In the genomic region with DNA sequence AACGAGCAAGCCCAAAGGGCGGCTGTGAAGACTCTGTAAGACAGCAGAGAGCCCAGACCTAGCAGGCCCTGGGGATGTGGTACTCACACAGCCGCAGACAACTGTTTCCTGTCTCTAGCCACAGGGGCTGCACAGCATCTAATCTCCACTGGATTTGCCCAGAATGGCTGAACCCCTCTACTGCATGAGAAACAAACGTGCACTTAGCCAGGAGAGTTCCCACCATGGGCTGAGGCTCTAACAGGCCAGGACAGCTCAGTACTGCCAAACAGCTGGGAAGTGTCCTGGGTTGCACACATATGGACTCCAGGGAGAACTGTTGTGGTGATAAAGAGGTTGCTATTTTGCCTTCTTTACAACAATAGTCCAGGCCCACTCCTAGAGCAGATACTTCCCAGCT, we compare ENCODE assay signal across 10 mouse cellular contexts.
A peak's percentile ranks its signal among the peaks of the same experiment; 100 is the strongest.
DNase-seq lines count a peak whose midpoint lies in the region; ATAC-seq and TF ChIP-seq lines count a peak whose summit lies in the region.
"Had no signal": no experiment of that assay in that cellular context is flagged by ENCODE, and none has a peak within 500 bp of the region (broad histone marks: within the 10 kb centered on the region; RNA-seq: fewer than 3 reads in every experiment).

No protein-coding gene starts in this region.

- DNase-seq in gastrocnemius, adult 2 months = peak; percentile 38
- DNase-seq in gastrocnemius, postnatal 10 days = no peak
- peak; percentile 3 for DNase-seq in 416B (ENCODE audit: low read depth)
- peak; percentile 65 to 70 for DNase-seq in kidney, postnatal 4 days
- no peak for DNase-seq in left cerebral cortex, adult 9 months (ENCODE audit: low spot score in 2 of 2)
- DNase-seq in yolk sac, embryonic 10.5 days (ENCODE audit: low spot score) = no peak

- 42% methylated on average over 4 of the region's 4 CpGs for WGBS in heart, embryonic 13.5 days
- WGBS in forebrain, embryonic 13.5 days = 76% methylated on average over 4 of the region's 4 CpGs

- no peak overlapping the region for H3K4me2 ChIP-seq in heart, embryonic 13.5 days
- H3K4me2 ChIP-seq in forebrain, embryonic 13.5 days = no peak overlapping the region
- H3K4me2 ChIP-seq: embryonic facial prominence, embryonic 12.5 days had no signal

- H3K9me3 ChIP-seq in heart, embryonic 13.5 days = no peaks in the 10 kb centered on the region
- no peaks in the 10 kb centered on the region for H3K9me3 ChIP-seq in forebrain, embryonic 13.5 days (replicated peaks)
- H3K9me3 ChIP-seq: embryonic facial prominence, embryonic 12.5 days had no signal

- H3K4me3 ChIP-seq in gastrocnemius, adult 2 months = no peak overlapping the region
- H3K4me3 ChIP-seq in heart, embryonic 13.5 days = no peak overlapping the region
- H3K4me3 ChIP-seq in forebrain, embryonic 13.5 days = no peak overlapping the region
- H3K4me3 ChIP-seq: embryonic facial prominence, embryonic 12.5 days had no signal

- peak overlapping the region; percentile 59 for H3K27ac ChIP-seq in gastrocnemius, adult 2 months
- H3K27ac ChIP-seq in heart, embryonic 13.5 days (replicated peaks) = peak overlapping the region; percentile 63
- H3K27ac ChIP-seq in forebrain, embryonic 13.5 days = no peak overlapping the region
- H3K27ac ChIP-seq: embryonic facial prominence, embryonic 12.5 days; macrophage had no signal

- intact Hi-C loops in gastrocnemius, adult 2 months (cut with DNase I) = no loop called here

- H3K36me3 ChIP-seq in heart, embryonic 13.5 days = no peaks in the 10 kb centered on the region
- no peaks in the 10 kb centered on the region for H3K36me3 ChIP-seq in forebrain, embryonic 13.5 days (ENCODE audit: poor library complexity, severe bottlenecking)
- H3K36me3 ChIP-seq: embryonic facial prominence, embryonic 12.5 days had no signal

- peak; percentile 61; the same call in 1 of the 2 replicates for ATAC-seq in heart, embryonic 13.5 days (ENCODE audit: extremely low read depth, insufficient number of reproducible peaks, low FRiP score, low TSS enrichment)
- no peak for ATAC-seq in forebrain, embryonic 13.5 days

- H3K27me3 ChIP-seq in heart, embryonic 13.5 days (replicated peaks) = no peaks in the 10 kb centered on the region
- no peaks in the 10 kb centered on the region for H3K27me3 ChIP-seq in forebrain, embryonic 13.5 days
- H3K27me3 ChIP-seq: embryonic facial prominence, embryonic 12.5 days had no signal

- no peak for TF ChIP-seq CTCF in gastrocnemius, adult 2 months (IDR thresholded peaks at IDR 0.05)

- H3K9ac ChIP-seq in heart, embryonic 13.5 days = no peak overlapping the region
- H3K9ac ChIP-seq in forebrain, embryonic 13.5 days = no peak overlapping the region
- H3K9ac ChIP-seq: embryonic facial prominence, embryonic 12.5 days had no signal

- peaks cover 54% of the 10 kb centered on the region for H3K4me1 ChIP-seq in heart, embryonic 13.5 days
- H3K4me1 ChIP-seq in forebrain, embryonic 13.5 days = peaks cover 17% of the 10 kb centered on the region; the same call in 1 of the 2 replicates

Comparison
In these comparisons a context has a peak if more than half of its experiments do, and no peak if none do; other contexts are left out.
1. DNase-seq: peak in gastrocnemius, adult 2 months (single experiment), 416B (single experiment) and kidney, postnatal 4 days (2 of 2); none in gastrocnemius, postnatal 10 days (single experiment), left cerebral cortex, adult 9 months (0 of 2) and yolk sac, embryonic 10.5 days (single experiment).